Mouse (Mus musculus): ENCODE data around the gene Inca1.

- no peak for TF ChIP-seq GATA1 (IDR thresholded peaks at IDR 0.05; ENCODE audit: low read length)
- TF ChIP-seq TAL1 (IDR thresholded peaks at IDR 0.05; ENCODE audit: low read length) = no peak
These were observed 15.9 kb upstream of the Inca1 start for GRCm38 (mm10) chr11:70715832-70716231.

All from erythroblast, embryonic 14.5 days (primary cell).